Mouse (Mus musculus): ENCODE measurements around the gene Map3k1.

The Map3k1 gene

DNA sequence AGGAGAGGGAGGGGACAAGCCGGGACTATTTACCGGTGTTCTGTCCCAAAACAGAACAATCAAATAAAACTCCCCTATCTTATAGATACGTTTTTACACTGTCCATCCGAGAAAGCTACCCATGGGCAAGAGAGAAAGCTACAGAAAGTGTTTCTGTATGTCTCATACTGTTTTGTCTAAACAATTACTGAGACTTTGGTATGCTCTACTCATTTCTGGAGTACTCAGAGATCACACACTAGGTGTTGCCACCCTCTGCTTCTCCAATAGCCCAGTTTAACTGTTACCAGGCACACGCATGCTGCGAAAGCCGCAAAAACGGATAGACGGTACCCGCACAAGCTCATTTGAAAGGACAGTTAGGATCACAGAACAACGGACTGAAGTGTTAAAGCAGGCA, 17.2 kb downstream of the Map3k1 start:
- no peak for DNase-seq (ENCODE audit: low spot score)

DNA sequence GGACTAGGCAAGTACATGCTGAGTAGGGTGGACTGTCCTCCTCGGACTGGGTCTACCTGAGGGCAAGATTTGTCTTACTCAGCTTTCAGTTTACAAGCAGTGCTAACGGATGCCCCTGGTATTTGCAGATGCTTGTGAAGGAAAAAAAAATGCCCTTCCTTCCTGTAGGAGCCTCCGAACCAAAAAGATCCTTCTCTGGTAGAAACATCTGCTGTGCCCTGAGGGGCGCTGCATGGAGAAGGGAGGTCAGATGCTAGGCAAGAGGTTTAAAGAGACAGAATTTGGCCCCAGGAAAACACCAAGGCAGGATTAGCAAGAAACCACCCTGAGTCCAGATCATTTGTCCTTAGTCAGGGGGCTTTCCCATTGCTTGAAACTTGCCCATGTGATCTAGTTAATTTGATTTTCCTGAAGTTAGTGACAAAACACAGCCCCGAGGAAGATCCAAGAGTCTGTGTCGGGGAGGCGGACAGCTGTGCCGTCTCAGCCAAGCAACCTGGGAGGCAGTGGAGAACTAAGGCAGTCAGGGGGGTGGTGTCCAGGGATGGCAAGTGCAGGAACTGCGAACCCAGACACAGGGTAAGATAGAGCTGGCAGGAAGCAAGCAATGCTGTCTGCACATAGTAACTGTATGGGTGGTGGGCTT, 19.2 kb downstream of the Map3k1 start:
- DNase-seq (ENCODE audit: low spot score) = no peak

DNA sequence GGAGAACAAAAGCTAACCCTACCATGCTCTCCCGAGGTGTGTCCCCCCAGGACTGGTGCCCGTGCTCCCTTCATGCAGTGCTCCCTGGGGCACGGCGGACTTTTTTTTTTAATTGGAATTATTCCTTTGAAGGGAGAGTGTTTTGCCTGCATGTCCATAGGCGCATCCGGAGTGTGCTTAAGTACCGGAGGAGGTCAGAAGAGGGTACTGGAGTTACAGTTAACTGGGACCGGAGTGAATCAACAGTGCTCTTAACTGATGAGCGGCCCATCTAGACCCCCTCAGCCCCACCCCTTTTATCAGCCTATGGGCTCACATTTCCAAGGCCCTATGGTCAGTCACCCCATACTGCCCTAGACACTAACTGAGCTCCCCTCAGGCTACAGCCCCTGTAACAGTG, 19.9 kb downstream of the Map3k1 start:
- DNase-seq (ENCODE audit: low spot score) = no peak

GRCm38 (mm10) chr13:111787857-111788619, 20.8 kb downstream of the Map3k1 start:
- DNase-seq (ENCODE audit: low spot score) = peak; percentile 76

- DNase-seq (ENCODE audit: low spot score) = no peak
Measured at GRCm38 (mm10) chr13:111786584-111786983, 22.2 kb downstream of the Map3k1 start.

GRCm38 (mm10) chr13:111783451-111783850, 25.3 kb downstream of the Map3k1 start:
- no peak for DNase-seq (ENCODE audit: low spot score)

DNA sequence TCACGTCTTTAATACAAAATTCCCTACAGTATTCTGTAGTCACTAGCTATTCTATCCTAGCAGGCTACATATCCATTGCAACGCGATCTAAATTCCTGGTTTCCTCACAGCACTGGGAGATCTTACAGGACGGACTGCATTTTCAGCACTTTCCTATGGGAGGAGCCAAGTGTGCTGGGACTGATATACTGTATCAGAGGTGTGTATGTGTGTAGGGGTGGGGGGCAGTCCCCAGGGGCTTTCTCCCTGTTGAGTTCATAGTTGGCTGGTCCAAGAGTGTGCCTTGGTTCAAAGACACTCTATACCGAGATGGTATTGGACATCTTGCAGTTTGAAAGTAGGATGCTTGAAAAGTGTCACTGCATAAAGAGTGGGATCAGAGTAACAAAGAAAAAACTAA, 29.3 kb downstream of the Map3k1 start:
- no peak for DNase-seq (ENCODE audit: low spot score)

DNA sequence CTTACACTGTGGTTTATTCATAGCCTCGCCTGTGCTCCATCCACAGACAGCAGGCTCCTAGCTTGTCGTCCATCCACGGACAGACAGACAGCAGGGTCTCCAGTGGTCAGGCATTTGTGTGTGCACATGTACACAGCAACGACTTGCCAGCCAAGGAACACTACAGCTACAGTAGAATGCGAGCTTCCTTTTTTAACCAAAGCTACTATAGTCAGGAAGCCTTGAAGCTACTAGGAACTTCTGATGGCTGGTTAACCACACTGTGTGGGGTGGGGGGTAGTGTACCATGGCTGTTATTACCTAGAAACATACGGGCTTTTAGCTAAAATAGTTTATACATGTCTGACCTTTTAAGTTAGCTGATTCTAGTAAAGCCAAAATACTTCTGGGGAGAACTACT, 30.2 kb downstream of the Map3k1 start:
- no peak for DNase-seq (ENCODE audit: low spot score)

DNA sequence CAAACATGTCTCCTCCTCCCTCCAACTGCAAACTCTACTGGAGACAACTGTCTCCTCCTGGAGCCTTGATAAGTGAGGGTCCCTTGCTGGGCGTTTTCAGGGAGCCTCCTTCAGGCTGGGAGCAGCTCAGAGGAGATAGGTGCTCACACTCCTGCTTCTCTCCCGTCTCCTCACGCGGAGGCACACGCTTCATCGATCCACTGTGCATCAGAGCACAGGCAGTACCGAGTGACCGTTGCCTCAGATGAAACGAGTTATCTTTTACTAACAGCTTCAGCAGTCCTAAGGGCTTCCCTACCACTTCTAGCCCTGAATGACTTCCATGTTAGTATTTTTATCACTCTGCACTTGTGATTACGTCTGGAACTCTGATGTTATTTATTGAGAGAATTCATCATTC, 30.9 kb downstream of the Map3k1 start:
- no peak for DNase-seq (ENCODE audit: low spot score)

DNA sequence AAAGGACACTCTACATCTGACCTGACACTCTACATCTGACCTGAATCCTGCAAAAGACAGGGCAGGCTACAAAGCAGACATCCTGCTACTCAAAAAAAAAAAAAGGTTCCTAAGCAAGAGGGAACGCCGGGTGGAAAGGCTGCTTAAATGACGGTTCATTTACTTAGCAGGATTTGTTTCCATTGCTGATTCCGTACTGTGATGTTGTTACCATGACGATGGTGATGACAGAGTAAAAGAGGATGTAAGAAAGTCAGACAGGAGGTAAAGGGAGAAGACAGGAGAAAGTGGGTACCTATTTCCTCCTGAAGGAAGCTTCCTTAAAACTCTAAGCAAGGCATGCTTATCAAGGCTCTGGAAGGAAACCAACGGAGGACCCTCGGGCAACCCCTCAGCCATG, 31.6 kb downstream of the Map3k1 start:
- DNase-seq (ENCODE audit: low spot score) = no peak

DNA sequence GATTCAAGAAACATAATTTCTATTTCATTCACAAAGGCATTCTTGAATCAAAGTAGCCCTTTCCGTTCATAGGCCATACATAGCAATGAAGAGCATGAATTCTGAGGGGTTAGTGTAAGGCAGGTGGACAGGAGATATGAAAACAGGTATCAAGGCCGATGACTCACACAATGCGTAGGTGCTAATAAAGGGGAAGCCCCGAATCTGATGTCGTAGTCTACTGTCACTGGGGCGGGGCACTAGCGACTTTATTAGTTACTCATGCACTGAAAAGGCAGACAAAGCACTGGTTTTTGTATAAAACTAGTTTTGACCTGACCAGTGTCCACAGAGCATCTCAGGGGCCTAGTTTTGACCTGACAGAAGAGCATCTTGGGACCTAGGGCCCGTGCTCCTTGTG, 36.7 kb downstream of the Map3k1 start:
- DNase-seq (ENCODE audit: low spot score) = no peak

- DNase-seq (ENCODE audit: low spot score) = peak; percentile 42
Measured at GRCm38 (mm10) chr13:111771232-111771631, 37.6 kb downstream of the Map3k1 start.

- no peak for DNase-seq (ENCODE audit: low spot score)
Measured at GRCm38 (mm10) chr13:111770776-111771175, 38.0 kb downstream of the Map3k1 start.

DNA sequence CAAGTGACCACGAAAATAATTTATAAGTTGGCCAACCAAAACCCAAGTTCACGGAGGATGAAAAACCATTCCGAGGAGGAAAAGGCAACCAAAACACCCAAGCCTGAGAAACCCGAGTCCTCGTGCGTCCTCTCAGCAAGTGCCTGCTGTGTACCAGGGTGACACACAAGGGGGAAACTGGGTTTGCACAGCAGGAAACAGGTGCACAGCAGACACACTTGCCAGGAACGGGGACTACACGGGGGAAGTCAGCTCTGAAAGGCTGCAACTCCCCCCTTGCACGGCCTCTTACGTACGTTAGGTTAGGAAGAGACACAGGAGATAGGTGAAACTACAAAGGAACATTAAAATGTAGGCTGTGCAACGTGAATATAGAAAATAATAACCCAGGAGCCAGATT, 46.3 kb downstream of the Map3k1 start:
- no peak for DNase-seq (ENCODE audit: low spot score)

- DNase-seq (ENCODE audit: low spot score) = no peak
Measured at GRCm38 (mm10) chr13:111756986-111757385, 51.8 kb downstream of the Map3k1 start.

GRCm38 (mm10) chr13:111755937-111756336, 52.9 kb downstream of the Map3k1 start:
- DNase-seq (ENCODE audit: low spot score) = no peak

- no peak for DNase-seq (ENCODE audit: low spot score)
Measured at GRCm38 (mm10) chr13:111755377-111755776, 53.4 kb downstream of the Map3k1 start.

- DNase-seq (ENCODE audit: low spot score) = no peak
Measured at GRCm38 (mm10) chr13:111753321-111753720, 55.5 kb downstream of the Map3k1 start.

- no peak for DNase-seq (ENCODE audit: low spot score)
Measured at GRCm38 (mm10) chr13:111748301-111749062, 60.3 kb downstream of the Map3k1 start.

DNA sequence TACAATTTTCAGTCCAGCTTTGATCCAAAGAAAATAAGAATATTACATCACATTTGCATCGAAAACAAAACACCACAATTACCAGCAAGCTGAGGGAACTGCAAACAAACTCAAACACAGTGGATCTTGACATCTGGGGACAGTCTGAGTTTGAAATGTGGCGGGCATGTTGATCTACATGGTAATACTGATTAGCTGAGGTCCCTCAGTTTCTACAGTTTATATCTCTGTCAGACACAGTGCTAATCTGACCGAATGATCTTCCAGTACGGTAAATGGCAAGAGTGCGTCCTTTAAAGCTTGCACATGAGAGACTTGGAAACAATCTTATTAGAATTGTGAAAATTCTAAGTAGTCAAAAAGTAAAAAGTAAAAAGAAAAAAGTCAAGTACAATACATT, 62.0 kb downstream of the Map3k1 start:
- DNase-seq (ENCODE audit: low spot score) = no peak

DNA sequence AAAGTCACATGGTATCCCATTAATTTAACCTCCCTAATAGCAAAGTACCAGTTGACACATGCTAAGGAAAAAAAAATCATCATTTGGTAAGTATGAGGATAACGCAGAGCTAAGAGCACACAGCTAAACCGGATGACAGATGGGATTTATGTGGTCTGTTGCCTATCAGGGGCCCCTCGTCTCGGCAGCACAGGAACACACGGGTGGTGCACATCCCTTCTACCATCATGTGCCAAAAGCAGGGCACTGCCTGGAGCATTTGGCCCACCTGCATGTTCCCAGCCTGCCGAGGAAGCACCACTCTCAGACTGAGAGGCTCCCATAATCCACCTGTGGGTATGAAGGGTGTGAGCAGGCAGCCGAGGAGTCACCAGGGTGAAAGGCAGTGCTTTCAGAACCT, 63.6 kb downstream of the Map3k1 start:
- no peak for DNase-seq (ENCODE audit: low spot score)

DNA sequence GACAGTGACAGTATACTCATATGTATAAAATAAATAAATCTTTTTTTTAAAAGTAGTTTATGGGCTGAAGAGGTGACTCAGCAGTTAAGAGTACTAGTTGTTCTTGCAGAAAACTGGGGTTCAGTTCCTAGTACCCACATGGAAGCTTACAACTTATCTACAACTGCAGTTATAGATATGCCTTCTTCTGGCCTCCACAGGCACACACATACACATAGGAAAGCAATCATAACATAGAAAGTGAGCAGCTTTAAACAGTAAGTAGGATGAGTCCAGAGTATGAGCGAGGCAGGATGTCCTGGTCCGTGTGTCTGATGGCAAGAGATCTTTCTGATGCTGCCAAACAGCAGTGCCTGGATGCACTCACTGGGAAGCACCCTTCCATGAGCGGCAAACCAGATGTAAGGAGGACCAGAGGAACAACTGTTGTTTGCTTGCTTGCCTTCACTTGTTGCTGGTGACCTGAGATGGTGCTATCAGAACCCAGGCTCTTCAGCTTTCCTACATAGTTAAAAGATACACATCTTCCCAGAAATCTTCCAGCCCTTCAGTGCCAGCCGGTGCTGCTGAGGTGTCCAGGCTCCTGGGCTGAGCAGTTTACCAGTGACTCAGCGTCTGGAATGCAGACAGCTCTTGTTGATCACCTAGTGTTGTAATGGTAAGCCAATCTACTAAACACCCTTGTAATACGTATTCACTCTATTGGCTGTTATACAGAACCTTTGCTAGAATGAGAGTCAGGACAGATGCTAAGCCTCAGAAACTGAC, 64.4 kb downstream of the Map3k1 start:
- no peak for DNase-seq (ENCODE audit: low spot score)
